In the genomic region with DNA sequence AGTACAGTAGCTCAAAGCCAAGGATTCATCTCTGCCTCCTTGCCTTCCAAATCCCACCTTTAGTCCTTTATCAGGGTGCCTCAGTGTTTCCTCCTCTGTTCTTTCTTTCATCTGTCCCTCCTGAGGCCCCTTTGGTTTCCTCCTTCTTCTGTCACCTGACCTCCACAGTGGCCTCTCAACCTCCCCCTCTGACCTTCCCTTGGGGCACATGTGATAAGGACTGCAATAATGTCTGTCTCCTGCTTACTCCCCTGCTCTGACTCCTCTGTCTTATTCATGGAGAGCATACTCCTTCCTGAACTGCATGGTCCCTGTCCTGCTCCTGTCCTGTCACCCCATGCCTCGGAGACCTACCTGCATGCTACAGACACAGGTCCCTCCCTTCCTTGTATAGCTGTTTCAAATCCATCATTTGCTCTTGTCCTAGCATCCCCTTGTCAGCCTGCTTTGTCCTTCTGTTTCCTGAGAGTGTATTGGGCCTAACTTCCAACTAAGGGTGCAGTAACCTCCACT, we compare ENCODE assay signal across 16 mouse cellular contexts.
DNase-seq lines count a peak whose midpoint lies in the region; ATAC-seq and TF ChIP-seq lines count a peak whose summit lies in the region.
"Had no signal": no experiment of that assay in that cellular context is flagged by ENCODE, and none has a peak within 500 bp of the region (broad histone marks: within the 10 kb centered on the region; RNA-seq: fewer than 3 reads in every experiment).

No protein-coding gene starts in this region.

- no peak overlapping the region for H3K27ac ChIP-seq in heart, embryonic 12.5 days (ENCODE audit: poor library complexity, severe bottlenecking)
- H3K27ac ChIP-seq in kidney, embryonic 15.5 days = peak overlapping the region; percentile 82
- peak overlapping the region; percentile 57 for H3K27ac ChIP-seq in midbrain, embryonic 13.5 days
- H3K27ac ChIP-seq in midbrain, embryonic 11.5 days (ENCODE audit: low read depth, low read length) = no peak overlapping the region
- H3K27ac ChIP-seq in gastrocnemius, adult 2 months = no peak overlapping the region
- H3K27ac ChIP-seq: heart, embryonic 10.5 days; left cerebral cortex, adult 2 months; limb, embryonic 15.5 days had no signal

- no peak for ATAC-seq in heart, embryonic 12.5 days (ENCODE audit: insufficient number of reproducible peaks, low FRiP score)
- ATAC-seq in kidney, embryonic 15.5 days (replicated peaks; ENCODE audit: low FRiP score) = no peak
- no peak for ATAC-seq in midbrain, embryonic 13.5 days
- ATAC-seq in midbrain, embryonic 11.5 days (ENCODE audit: low FRiP score) = no peak

- intact Hi-C loops in gastrocnemius, adult 2 months (cut with DNase I) = no loop called here

- peak; percentile 74 for DNase-seq in heart, adult 11 months
- no peak for DNase-seq in kidney, adult 9 months
- no peak for DNase-seq in midbrain, embryonic 11.5 days (ENCODE audit: low spot score, missing footprints)
- no peak for DNase-seq in gastrocnemius, adult 2 months
- DNase-seq: adrenal gland, postnatal 25 days; cerebellum, adult 8-10 months; left cerebral cortex, postnatal 4 days; lung, adult 18-20 months; lung, postnatal 10 days; thymus, postnatal 25 days had no signal

- no peak overlapping the region for H3K4me3 ChIP-seq in heart, embryonic 12.5 days
- no peak overlapping the region for H3K4me3 ChIP-seq in kidney, embryonic 15.5 days (replicated peaks)
- H3K4me3 ChIP-seq in midbrain, embryonic 13.5 days (replicated peaks) = no peak overlapping the region
- H3K4me3 ChIP-seq in midbrain, embryonic 11.5 days (ENCODE audit: low read depth, low read length) = no peak overlapping the region
- no peak overlapping the region for H3K4me3 ChIP-seq in gastrocnemius, adult 2 months
- H3K4me3 ChIP-seq: heart, embryonic 10.5 days; left cerebral cortex, adult 2 months; limb, embryonic 15.5 days had no signal

- H3K36me3 ChIP-seq in heart, embryonic 12.5 days = no peaks in the 10 kb centered on the region
- H3K36me3 ChIP-seq in kidney, embryonic 15.5 days = no peaks in the 10 kb centered on the region
- H3K36me3 ChIP-seq in midbrain, embryonic 13.5 days = no peaks in the 10 kb centered on the region
- H3K36me3 ChIP-seq in midbrain, embryonic 11.5 days (ENCODE audit: control insufficient read depth, insufficient read depth, low read length) = no peaks in the 10 kb centered on the region
- H3K36me3 ChIP-seq: heart, embryonic 10.5 days; limb, embryonic 15.5 days had no signal

- WGBS in heart, embryonic 12.5 days = 57% methylated on average over 1 of the region's 1 CpGs
- 67% methylated on average over 1 of the region's 1 CpGs for WGBS in kidney, embryonic 15.5 days
- 82% methylated on average over 1 of the region's 1 CpGs for WGBS in midbrain, embryonic 13.5 days
- WGBS in midbrain, embryonic 11.5 days = 93% methylated on average over 1 of the region's 1 CpGs

- no peak overlapping the region for H3K4me2 ChIP-seq in heart, embryonic 12.5 days
- H3K4me2 ChIP-seq in kidney, embryonic 15.5 days = no peak overlapping the region; the same call in 1 of the 2 replicates
- H3K4me2 ChIP-seq in midbrain, embryonic 13.5 days (replicated peaks) = no peak overlapping the region
- no peak overlapping the region for H3K4me2 ChIP-seq in midbrain, embryonic 11.5 days
- H3K4me2 ChIP-seq: limb, embryonic 15.5 days had no signal

- H3K4me1 ChIP-seq in heart, embryonic 12.5 days (replicated peaks) = no peaks in the 10 kb centered on the region
- H3K4me1 ChIP-seq in kidney, embryonic 15.5 days = peaks cover 7% of the 10 kb centered on the region; the same call in 1 of the 2 replicates
- H3K4me1 ChIP-seq in midbrain, embryonic 13.5 days (replicated peaks) = peaks cover 10% of the 10 kb centered on the region
- no peaks in the 10 kb centered on the region for H3K4me1 ChIP-seq in midbrain, embryonic 11.5 days (ENCODE audit: control insufficient read depth, insufficient read depth, low read length)
- H3K4me1 ChIP-seq: limb, embryonic 15.5 days had no signal

- H3K9me3 ChIP-seq in heart, embryonic 12.5 days (replicated peaks) = peaks cover 5% of the 10 kb centered on the region; the same call in 1 of the 2 replicates
- no peaks in the 10 kb centered on the region for H3K9me3 ChIP-seq in kidney, embryonic 15.5 days (replicated peaks)
- no peaks in the 10 kb centered on the region for H3K9me3 ChIP-seq in midbrain, embryonic 13.5 days
- no peaks in the 10 kb centered on the region for H3K9me3 ChIP-seq in midbrain, embryonic 11.5 days (ENCODE audit: control insufficient read depth, low read length)
- H3K9me3 ChIP-seq: heart, embryonic 10.5 days; limb, embryonic 15.5 days had no signal

- no peaks in the 10 kb centered on the region for H3K27me3 ChIP-seq in heart, embryonic 12.5 days (replicated peaks)
- no peaks in the 10 kb centered on the region for H3K27me3 ChIP-seq in kidney, embryonic 15.5 days
- no peaks in the 10 kb centered on the region for H3K27me3 ChIP-seq in midbrain, embryonic 13.5 days
- H3K27me3 ChIP-seq in midbrain, embryonic 11.5 days (ENCODE audit: control insufficient read depth, insufficient read depth, low read length) = no peaks in the 10 kb centered on the region
- H3K27me3 ChIP-seq: limb, embryonic 15.5 days had no signal

- H3K9ac ChIP-seq in heart, embryonic 12.5 days = no peak overlapping the region
- no peak overlapping the region for H3K9ac ChIP-seq in kidney, embryonic 15.5 days
- no peak overlapping the region for H3K9ac ChIP-seq in midbrain, embryonic 13.5 days (replicated peaks)
- H3K9ac ChIP-seq in midbrain, embryonic 11.5 days (ENCODE audit: low read length) = no peak overlapping the region
- H3K9ac ChIP-seq: limb, embryonic 15.5 days had no signal

- TF ChIP-seq CTCF in gastrocnemius, adult 2 months (IDR thresholded peaks at IDR 0.05) = no peak

Comparison
In these comparisons a context has a peak if more than half of its experiments do, and no peak if none do; other contexts are left out.
1. H3K27ac ChIP-seq: peak in kidney, embryonic 15.5 days (single experiment) and midbrain, embryonic 13.5 days (single experiment); none in heart, embryonic 12.5 days (single experiment), midbrain, embryonic 11.5 days (single experiment) and gastrocnemius, adult 2 months (single experiment).